Mouse (Mus musculus) cerebellum, adult 9-10 months (tissue): ENCODE data around the gene 1110057P08Rik.
"Not testable (repeated sequence)": the region's sequence is repeated elsewhere in the genome, so short reads cannot be mapped to it uniquely, and the experiment has no call there.

Experiments
- DNase-seq: peaks from one replicate; pipeline ENCODE4 v3.0.0; 2022

1110057P08Rik gene

DNA sequence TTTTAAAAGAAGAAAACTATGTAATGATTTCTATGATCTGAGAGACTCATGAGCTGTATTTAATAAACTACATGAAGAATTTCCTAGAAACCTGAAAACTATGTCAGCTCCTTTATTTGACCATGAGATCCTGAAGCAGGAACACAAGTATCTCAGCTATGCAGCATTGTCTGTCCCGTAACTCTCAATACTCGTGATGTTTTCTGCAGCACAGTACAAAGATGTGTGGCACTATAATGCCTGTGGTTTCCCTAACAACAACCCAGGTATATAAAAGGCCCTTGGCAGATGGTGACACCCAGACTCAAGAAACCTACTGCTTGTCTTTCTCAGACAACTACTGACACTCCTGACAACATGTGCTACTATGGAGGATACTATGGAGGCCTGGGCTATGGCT, at the start of gene 1110057P08Rik:
Gene 1110057P08Rik, plus strand, starts transcription at position 301 of the 400 bp plus-strand sequence.
- DNase-seq, result no peak

DNA sequence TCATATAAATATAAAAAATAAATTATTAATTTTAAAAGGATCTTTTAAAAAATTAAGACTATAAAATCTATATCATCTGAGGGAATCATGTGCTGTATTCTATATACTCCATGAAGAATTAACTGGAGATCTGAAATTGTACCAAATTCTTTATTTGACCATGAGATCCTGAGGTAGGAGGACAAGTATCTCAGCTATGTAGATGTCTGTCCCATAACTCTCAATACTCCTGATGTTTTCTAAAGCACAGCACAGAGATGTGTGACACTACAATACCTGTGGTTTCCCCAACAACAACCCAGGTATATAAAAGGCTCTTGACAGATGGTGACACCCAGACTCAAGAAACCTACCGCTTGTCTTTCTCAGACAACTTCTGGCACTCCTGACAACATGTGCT, 34.0 kb upstream of the 1110057P08Rik start, which contains the start of gene Gm6358:
Gene Gm6358, plus strand, starts transcription at position 301 of the 400 bp plus-strand sequence.
- DNase-seq, result no peak

DNA sequence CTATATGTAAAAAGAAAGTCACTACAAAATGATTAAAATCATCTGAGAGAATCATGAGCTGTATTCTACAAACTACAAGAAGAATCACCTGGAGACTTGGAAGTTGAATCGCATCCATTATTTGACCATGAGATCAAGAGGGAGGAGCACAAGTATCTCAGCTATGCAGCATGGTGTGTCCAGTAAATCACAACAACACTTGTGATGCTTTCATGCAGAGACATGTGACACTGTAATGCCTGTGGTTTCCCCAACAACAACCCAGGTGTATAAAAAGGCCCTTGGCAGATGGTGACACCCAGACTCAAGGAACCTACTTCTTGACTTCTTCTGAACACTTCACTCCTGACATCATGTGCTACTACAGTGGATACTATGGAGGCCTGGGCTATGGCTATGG, 23.7 kb upstream of the 1110057P08Rik start, which contains the start of gene Gm10061:
Gene Gm10061, plus strand, starts transcription at position 301 of the 400 bp plus-strand sequence.
- DNase-seq, result no peak

DNA sequence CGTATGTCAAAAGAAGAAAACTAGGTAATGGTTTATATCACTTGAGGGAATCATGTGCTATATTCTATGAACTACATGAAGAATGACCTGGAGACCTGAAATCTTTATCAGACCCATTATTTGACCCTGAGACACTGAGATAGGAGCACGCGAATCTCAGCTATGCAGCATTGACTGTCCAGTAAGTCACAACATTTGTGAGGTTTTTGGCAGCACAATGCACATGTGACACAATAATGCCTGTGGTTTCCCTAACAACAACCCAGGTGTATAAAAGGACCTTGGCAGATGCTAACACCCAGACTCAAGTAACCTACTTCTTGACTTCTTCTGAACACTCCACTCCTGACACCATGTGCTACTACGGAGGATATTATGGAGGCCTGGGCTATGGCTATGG, 16.9 kb upstream of the 1110057P08Rik start, which contains the start of gene Gm9789:
Gene Gm9789, plus strand, starts transcription at position 301 of the 400 bp plus-strand sequence.
- DNase-seq, result no peak

DNA sequence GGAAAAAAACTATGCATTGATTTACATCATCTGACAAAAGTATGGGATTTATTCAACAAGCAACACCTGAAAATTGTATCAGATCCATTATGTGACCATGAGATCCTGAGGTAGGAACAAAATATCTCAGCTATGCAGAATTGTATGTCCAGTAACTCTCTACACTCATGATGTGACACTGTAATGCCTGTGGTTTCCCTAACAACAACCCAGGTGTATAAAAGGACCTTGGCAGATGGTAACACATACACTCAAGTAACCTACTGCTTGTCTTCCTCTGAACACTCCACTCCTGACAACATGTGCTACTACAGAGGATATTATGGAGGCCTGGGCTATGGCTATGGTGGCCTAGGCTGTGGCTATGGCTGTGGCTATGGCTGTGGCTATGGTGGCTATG, 5.3 kb upstream of the 1110057P08Rik start, which contains the start of gene Gm7735:
Gene Gm7735, plus strand, starts transcription at position 301 of the 400 bp plus-strand sequence.
- not testable (repeated sequence) for DNase-seq

DNA sequence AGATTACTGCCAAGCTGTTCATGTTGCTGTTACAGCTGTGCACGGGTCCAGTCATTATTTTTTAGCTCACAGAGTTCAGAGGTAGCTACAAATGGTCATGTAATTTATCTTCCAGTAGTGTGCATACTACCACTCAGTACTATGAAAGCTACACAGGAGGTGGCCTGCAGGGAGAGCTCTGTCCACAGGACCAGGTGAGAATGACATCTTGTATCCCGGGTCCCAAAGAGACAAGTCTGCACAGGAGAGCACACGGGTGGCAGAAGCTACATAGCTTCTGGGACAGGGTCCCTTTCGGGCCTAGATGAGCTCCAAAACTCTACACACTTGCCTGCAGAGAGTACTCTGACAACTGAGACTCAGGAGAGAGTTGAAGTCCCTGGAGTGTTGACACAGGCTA, 14.1 kb downstream of the 1110057P08Rik start:
- no peak for DNase-seq

DNA sequence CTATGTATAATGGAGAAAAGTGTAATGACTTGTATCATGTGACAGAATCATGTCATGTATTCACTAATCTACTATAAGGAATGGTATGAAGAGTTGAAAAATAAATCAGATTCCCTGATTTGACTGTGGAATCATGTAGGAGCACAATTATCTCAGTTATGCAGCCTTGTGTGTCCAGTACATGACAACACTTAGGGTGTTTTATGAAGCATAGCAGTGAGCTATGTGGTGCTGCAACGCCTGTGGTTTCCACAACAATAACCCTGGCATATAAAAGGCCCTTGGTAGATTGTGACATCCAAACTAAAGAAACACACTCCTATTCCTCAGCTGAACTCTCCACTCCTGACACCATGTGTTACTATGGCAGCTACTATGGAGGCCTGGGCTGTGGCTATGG, 31.0 kb downstream of the 1110057P08Rik start, which contains the start of gene Krtap20-2:
Gene Krtap20-2, plus strand, starts transcription at position 301 of the 400 bp plus-strand sequence.
- DNase-seq, result no peak
